Mouse (Mus musculus) adrenal gland, postnatal 10 days (tissue): ENCODE data around the gene Ppp4r1. TPM values are rescaled to one million over a fixed set of nuclear protein-coding genes. Genes with fewer than 3 reads are reported as not detected.

ENCODE experiments used
- DNase-seq: peaks from one replicate; pipeline ENCODE4 v3.0.0; 2021; ENCODE audit warnings: mixed read lengths
- total RNA-seq, 2 experiments: library from RNA; stranded (reverse); gene quantifications; 2 replicates each; pipeline ENCODE4 v1.2.3; 2021

The Ppp4r1 gene
- total RNA-seq, 2 experiments from 2014 or later, result 59.5 to 69.7 TPM

GRCm38 (mm10) chr17:65854006-65854405 is 71.6 kb downstream of the Ppp4r1 start:
- DNase-seq, result no peak

- DNase-seq, result no peak
Measured at GRCm38 (mm10) chr17:65857617-65858016, 75.2 kb downstream of the Ppp4r1 start.

GRCm38 (mm10) chr17:65862579-65862978 is 80.2 kb downstream of the Ppp4r1 start:
- DNase-seq, result peak; percentile 42

- no peak for DNase-seq
Measured at GRCm38 (mm10) chr17:65863830-65864229, 81.5 kb downstream of the Ppp4r1 start.

- DNase-seq, result peak; percentile 27
Measured at GRCm38 (mm10) chr17:65864742-65865141, 82.4 kb downstream of the Ppp4r1 start.

GRCm38 (mm10) chr17:65865265-65865664 is 82.9 kb downstream of the Ppp4r1 start:
- DNase-seq, result no peak

- no peak for DNase-seq
Measured at GRCm38 (mm10) chr17:65866201-65866600, 83.8 kb downstream of the Ppp4r1 start.

GRCm38 (mm10) chr17:65867996-65868395 is 85.6 kb downstream of the Ppp4r1 start:
- DNase-seq, result no peak

- no peak for DNase-seq
Measured at GRCm38 (mm10) chr17:65869720-65870119, 87.3 kb downstream of the Ppp4r1 start.

GRCm38 (mm10) chr17:65870146-65870545 is 87.8 kb downstream of the Ppp4r1 start:
- peak; percentile 86 for DNase-seq

GRCm38 (mm10) chr17:65871641-65872041 is 89.3 kb downstream of the Ppp4r1 start:
- no peak for DNase-seq

- DNase-seq, result no peak
Measured at GRCm38 (mm10) chr17:65872051-65872450, 89.7 kb downstream of the Ppp4r1 start.

- peak; percentile 57 for DNase-seq
Measured at GRCm38 (mm10) chr17:65872652-65873051, 90.3 kb downstream of the Ppp4r1 start.

GRCm38 (mm10) chr17:65873156-65873555 is 90.8 kb downstream of the Ppp4r1 start:
- no peak for DNase-seq

GRCm38 (mm10) chr17:65873834-65874233 is 91.5 kb downstream of the Ppp4r1 start:
- no peak for DNase-seq

GRCm38 (mm10) chr17:65877026-65877425 is 94.7 kb downstream of the Ppp4r1 start:
- DNase-seq, result no peak

GRCm38 (mm10) chr17:65884061-65884669 is 101.8 kb downstream of the Ppp4r1 start:
- DNase-seq, result no peak

GRCm38 (mm10) chr17:65884691-65885397 is 102.5 kb downstream of the Ppp4r1 start:
- DNase-seq, result peak; percentile 99

GRCm38 (mm10) chr17:65885398-65885696 is 103.0 kb downstream of the Ppp4r1 start:
- no peak for DNase-seq

- peak; percentile 38 for DNase-seq
Measured at GRCm38 (mm10) chr17:65885697-65886529, 103.5 kb downstream of the Ppp4r1 start, which contains the start of gene Ralbp1. Gene Ralbp1, minus strand, starts transcription at chr17:65885798.

GRCm38 (mm10) chr17:65886571-65886970 is 104.2 kb downstream of the Ppp4r1 start:
- peak; percentile 12 for DNase-seq

GRCm38 (mm10) chr17:65889476-65889875 is 107.1 kb downstream of the Ppp4r1 start:
- no peak for DNase-seq
